In the genomic region with DNA sequence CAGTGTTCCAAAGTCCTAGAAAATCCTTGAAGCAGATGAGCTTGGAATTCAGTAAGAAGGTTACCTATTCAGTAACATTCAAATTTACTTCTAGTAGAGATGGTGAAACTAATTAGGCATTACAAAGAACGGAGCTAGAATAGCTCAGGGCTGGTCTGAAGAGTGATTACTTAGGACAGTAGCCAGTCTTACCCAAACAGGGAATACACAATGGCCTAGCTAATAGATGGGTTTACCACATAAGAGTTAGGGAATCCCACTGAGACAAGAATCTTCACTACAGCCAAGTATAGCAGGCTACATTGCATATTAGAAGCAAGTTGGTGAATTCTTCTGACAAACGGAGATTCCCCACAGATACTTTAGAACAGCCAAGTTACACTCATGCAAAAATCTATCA, we compare ENCODE assay signal across 33 mouse cellular contexts. TPM values are rescaled to one million over a fixed set of nuclear protein-coding genes. Genes with fewer than 3 reads are reported as not detected.
"Had no signal": no experiment of that assay in that cellular context is flagged by ENCODE, and none has a peak within 500 bp of the region (broad histone marks: within the 10 kb centered on the region; RNA-seq: fewer than 3 reads in every experiment).

No protein-coding gene starts in this region.

RNA-seq across cellular contexts. Expression of a gene that starts 4.5 kb away (rescaled TPM):
- total RNA-seq: common myeloid progenitor, adult 5-6 weeks; forebrain, postnatal 0 days; gastrocnemius, adult 18-20 months; gastrocnemius, adult 2 months; gastrocnemius, adult 8-10 months; gastrocnemius, postnatal 10 days; gastrocnemius, postnatal 14 days; gastrocnemius, postnatal 25 days; gastrocnemius, postnatal 36 days; gastrocnemius, postnatal 4 days; granulocyte monocyte progenitor cell, adult 5-6 weeks; heart, adult 18-20 months; heart, adult 2 months; heart, adult 8-10 months had no signal
- polyA plus RNA-seq: cortical plate, adult 2 months; embryonic facial prominence, embryonic 10.5 days; embryonic facial prominence, embryonic 11.5 days; embryonic facial prominence, embryonic 12.5 days; embryonic facial prominence, embryonic 13.5 days; embryonic facial prominence, embryonic 14.5 days; embryonic facial prominence, embryonic 15.5 days; erythroblast, embryonic 14.5 days; forebrain, embryonic 10.5 days; forebrain, embryonic 11.5 days; forebrain, embryonic 12.5 days; forebrain, embryonic 13.5 days; forebrain, embryonic 14.5 days; forebrain, embryonic 15.5 days; forebrain, embryonic 16.5 days; forebrain, postnatal 0 days; frontal cortex, adult 2 months; gonadal fat pad, adult 2 months; heart, adult 2 months; heart, embryonic 10.5 days; heart, embryonic 11.5 days had no signal

RNA-seq across cellular contexts. Expression of a gene that starts 15.6 kb away (rescaled TPM):
- total RNA-seq: common myeloid progenitor, adult 5-6 weeks; gastrocnemius, adult 18-20 months; gastrocnemius, adult 2 months; gastrocnemius, adult 8-10 months; gastrocnemius, postnatal 14 days; gastrocnemius, postnatal 25 days; gastrocnemius, postnatal 36 days; granulocyte monocyte progenitor cell, adult 5-6 weeks; heart, adult 18-20 months; heart, adult 2 months; heart, adult 8-10 months had no signal
- polyA plus RNA-seq: cortical plate, adult 2 months; embryonic facial prominence, embryonic 10.5 days; embryonic facial prominence, embryonic 11.5 days; embryonic facial prominence, embryonic 12.5 days; erythroblast, embryonic 14.5 days; forebrain, embryonic 10.5 days; forebrain, embryonic 11.5 days; forebrain, embryonic 12.5 days; forebrain, embryonic 13.5 days; forebrain, embryonic 14.5 days; forebrain, embryonic 15.5 days; forebrain, embryonic 16.5 days; forebrain, postnatal 0 days; frontal cortex, adult 2 months; heart, adult 2 months; heart, embryonic 10.5 days; heart, embryonic 11.5 days had no signal

RNA-seq across cellular contexts. Expression of a gene that starts 21.7 kb away (rescaled TPM):
- total RNA-seq: gastrocnemius, adult 18-20 months; gastrocnemius, adult 2 months; gastrocnemius, adult 8-10 months; gastrocnemius, postnatal 14 days; gastrocnemius, postnatal 25 days; gastrocnemius, postnatal 36 days; heart, adult 18-20 months; heart, adult 2 months; heart, adult 8-10 months had no signal
- polyA plus RNA-seq: cortical plate, adult 2 months; embryonic facial prominence, embryonic 10.5 days; erythroblast, embryonic 14.5 days; forebrain, embryonic 10.5 days; forebrain, embryonic 14.5 days; forebrain, embryonic 16.5 days; frontal cortex, adult 2 months; gonadal fat pad, adult 2 months; heart, adult 2 months; heart, embryonic 10.5 days; heart, embryonic 11.5 days had no signal

RNA-seq across cellular contexts. Expression of a gene that starts 49.1 kb away (rescaled TPM):
- total RNA-seq: common myeloid progenitor, adult 5-6 weeks; forebrain, postnatal 0 days; gastrocnemius, adult 18-20 months; gastrocnemius, adult 2 months; gastrocnemius, adult 8-10 months; gastrocnemius, postnatal 14 days; gastrocnemius, postnatal 25 days; gastrocnemius, postnatal 36 days; granulocyte monocyte progenitor cell, adult 5-6 weeks; heart, adult 18-20 months; heart, adult 2 months; heart, adult 8-10 months had no signal
- polyA plus RNA-seq: cortical plate, adult 2 months; embryonic facial prominence, embryonic 10.5 days; embryonic facial prominence, embryonic 11.5 days; embryonic facial prominence, embryonic 12.5 days; embryonic facial prominence, embryonic 13.5 days; erythroblast, embryonic 14.5 days; forebrain, embryonic 10.5 days; forebrain, embryonic 12.5 days; forebrain, embryonic 13.5 days; forebrain, embryonic 14.5 days; forebrain, embryonic 15.5 days; forebrain, embryonic 16.5 days; forebrain, postnatal 0 days; frontal cortex, adult 2 months; gonadal fat pad, adult 2 months; heart, adult 2 months; heart, embryonic 10.5 days; heart, embryonic 11.5 days had no signal
